Mouse (Mus musculus) CH12.LX (cell line): ENCODE measurements around the gene Olfr222. TPM values are rescaled to one million over a fixed set of nuclear protein-coding genes. Genes with fewer than 3 reads are reported as not detected.

Experiments
- DNase-seq: peaks from one replicate; pipeline ENCODE4 v3.0.0-alpha.2; 2013; ENCODE audit errors: extremely low read depth
- H3K27ac ChIP-seq: 2 replicates; pipeline ENCODE4 v1.5.1; 2012; ENCODE audit warnings: low read depth, mild to moderate bottlenecking, control low read depth, moderate library complexity; ENCODE audit not compliant: insufficient read depth
- H3K27me3 ChIP-seq: replicated peaks from 2 replicates; pipeline ENCODE3; 2012; ENCODE audit warnings: inconsistent platforms
- H3K36me3 ChIP-seq, 2 experiments: replicated peaks in 1 of 2; 2 replicates each; pipeline versions ENCODE3 to v1.6.1; 2012; ENCODE audit warnings: inconsistent platforms in 1 of 2, low read length in 1 of 2, mild to moderate bottlenecking in 1 of 2, mixed read lengths in 1 of 2, moderate library complexity in 1 of 2; ENCODE audit not compliant: control insufficient read depth in 1 of 2, insufficient read depth in 1 of 2
- H3K4me1 ChIP-seq, 2 experiments: 2 replicates each; pipeline ENCODE4 v1.6.1; 2012; ENCODE audit warnings: inconsistent platforms in 1 of 2, moderate library complexity in 1 of 2; ENCODE audit not compliant: insufficient read depth in 2 of 2, control insufficient read depth in 1 of 2
- H3K4me2 ChIP-seq: 2 replicates; pipeline ENCODE4 v1.6.1; 2012; ENCODE audit warnings: low read depth, mild to moderate bottlenecking, control low read depth; ENCODE audit not compliant: poor library complexity, insufficient read depth, severe bottlenecking
- H3K4me3 ChIP-seq, 3 experiments: fragments of 150-350 bp in 1 of 3; sonication (generic) in 1 of 3; replicated peaks in 1 of 3; 2 replicates each; pipeline versions ENCODE3 to v1.5.1; 2011 to 2012; ENCODE audit warnings: low read depth in 2 of 3, low read length in 2 of 3, mild to moderate bottlenecking in 2 of 3, moderate library complexity in 2 of 3, control low read depth in 1 of 3, improper control_type of control experiment in 1 of 3, inconsistent platforms in 1 of 3, mixed read lengths in 1 of 3; ENCODE audit not compliant: poor library complexity in 1 of 3
- H3K79me2 ChIP-seq: replicated peaks from 2 replicates; pipeline ENCODE4 v1.6.1; 2012; ENCODE audit warnings: mild to moderate bottlenecking, moderate library complexity; ENCODE audit not compliant: control insufficient read depth, poor library complexity, insufficient read depth, severe bottlenecking; ENCODE audit errors: extremely low read depth
- H3K9ac ChIP-seq: 2 replicates; pipeline ENCODE4 v1.6.1; 2012; ENCODE audit warnings: low read depth, mild to moderate bottlenecking, control low read depth, moderate library complexity; ENCODE audit not compliant: insufficient read depth
- H3K9me3 ChIP-seq: replicated peaks from 2 replicates; pipeline ENCODE3; 2012; ENCODE audit warnings: low read length, inconsistent platforms, mixed read lengths
- BHLHE40 ChIP-seq: IDR thresholded peaks from 2 replicates; pipeline ENCODE4 v1.6.1; 2011; ENCODE audit warnings: mild to moderate bottlenecking, low read depth, low read length, improper control_type of control experiment
- CHD1 ChIP-seq: IDR thresholded peaks from 2 replicates; pipeline ENCODE4 v1.6.1; 2012; ENCODE audit warnings: low read depth, low read length, improper control_type of control experiment, inconsistent platforms
- CTCF ChIP-seq, 2 experiments: IDR thresholded peaks in 1 of 2; conservative IDR thresholded peaks in 1 of 2; 2 replicates each; pipeline ENCODE4 v1.5.1; 2011 to 2012; ENCODE audit warnings: low read depth in 2 of 2, low read length in 2 of 2, improper control_type of control experiment in 1 of 2, inconsistent platforms in 1 of 2, mild to moderate bottlenecking in 1 of 2, moderate library complexity in 1 of 2
- E2F4 ChIP-seq: IDR thresholded peaks from 2 replicates; pipeline ENCODE4 v1.6.1; 2011; ENCODE audit warnings: low read depth, low read length, improper control_type of control experiment; ENCODE audit not compliant: insufficient replicate concordance
- EP300 ChIP-seq: IDR thresholded peaks from 2 replicates; pipeline ENCODE4 v1.6.1; 2011; ENCODE audit warnings: low read length, improper control_type of control experiment
- ETS1 ChIP-seq: conservative IDR thresholded peaks from 2 replicates; pipeline ENCODE4 v1.6.1; 2012; ENCODE audit warnings: low read depth, mild to moderate bottlenecking, inconsistent platforms, low read length, improper control_type of control experiment, moderate library complexity
- GABPA ChIP-seq: IDR thresholded peaks from 2 replicates; pipeline ENCODE4 v1.6.1; 2012; ENCODE audit warnings: low read depth, low read length, improper control_type of control experiment, inconsistent platforms; ENCODE audit not compliant: insufficient replicate concordance
- JUN ChIP-seq: IDR thresholded peaks from 2 replicates; pipeline ENCODE4 v1.6.1; 2011; ENCODE audit warnings: low read depth, mild to moderate bottlenecking, low read length, improper control_type of control experiment, moderate library complexity; ENCODE audit not compliant: insufficient read depth
- JUND ChIP-seq: conservative IDR thresholded peaks from 2 replicates; pipeline ENCODE4 v1.6.1; 2011; ENCODE audit warnings: low read depth, low read length, improper control_type of control experiment
- MAFK ChIP-seq: IDR thresholded peaks from 2 replicates; pipeline ENCODE4 v1.6.1; 2011; ENCODE audit warnings: low read length, improper control_type of control experiment; ENCODE audit not compliant: insufficient replicate concordance
- MAX ChIP-seq: IDR thresholded peaks from 2 replicates; pipeline ENCODE4 v1.6.1; 2011; ENCODE audit warnings: low read length, improper control_type of control experiment
- MAZ ChIP-seq: IDR thresholded peaks from 2 replicates; pipeline ENCODE4 v1.6.1; 2012; ENCODE audit warnings: low read depth, mild to moderate bottlenecking, inconsistent platforms, low read length, improper control_type of control experiment, moderate library complexity
- MXI1 ChIP-seq: IDR thresholded peaks from 2 replicates; pipeline ENCODE4 v1.6.1; 2011; ENCODE audit warnings: mild to moderate bottlenecking, low read depth, low read length, improper control_type of control experiment
- MYC ChIP-seq: IDR thresholded peaks from 2 replicates; pipeline ENCODE4 v1.6.1; 2011; ENCODE audit warnings: low read depth, mild to moderate bottlenecking, improper control_type of control experiment, low read length
- NRF1 ChIP-seq: IDR thresholded peaks from 2 replicates; pipeline ENCODE4 v1.6.1; 2014; ENCODE audit warnings: low read depth, mild to moderate bottlenecking, inconsistent platforms, low read length, improper control_type of control experiment, moderate library complexity
- PAX5 ChIP-seq: IDR thresholded peaks from 2 replicates; pipeline ENCODE4 v1.6.1; 2012; ENCODE audit warnings: low read length, inconsistent platforms, mixed read lengths
- POLR2A ChIP-seq: IDR thresholded peaks from 2 replicates; pipeline ENCODE4 v1.6.1; 2011; ENCODE audit warnings: low read depth, mild to moderate bottlenecking, improper control_type of control experiment, low read length
- POLR2AphosphoS2 ChIP-seq: IDR thresholded peaks from 2 replicates; pipeline ENCODE4 v1.6.1; 2011; ENCODE audit warnings: low read depth, low read length, improper control_type of control experiment
- SIN3A ChIP-seq: IDR thresholded peaks from 2 replicates; pipeline ENCODE4 v1.6.1; 2012; ENCODE audit warnings: low read length, improper control_type of control experiment, inconsistent platforms
- SMC3 ChIP-seq: IDR thresholded peaks from 2 replicates; pipeline ENCODE4 v1.6.1; 2011; ENCODE audit warnings: low read depth, low read length, improper control_type of control experiment
- TBP ChIP-seq: conservative IDR thresholded peaks from 2 replicates; pipeline ENCODE4 v1.6.1; 2011; ENCODE audit warnings: low read depth, low read length, improper control_type of control experiment
- USF1 ChIP-seq: IDR thresholded peaks from 2 replicates; pipeline ENCODE4 v1.6.1; 2014; ENCODE audit warnings: low read depth, mild to moderate bottlenecking, inconsistent platforms, low read length, improper control_type of control experiment
- USF2 ChIP-seq: conservative IDR thresholded peaks from 2 replicates; pipeline ENCODE4 v1.6.1; 2011; ENCODE audit warnings: low read depth, low read length, improper control_type of control experiment
- ZKSCAN1 ChIP-seq: IDR thresholded peaks from 2 replicates; pipeline ENCODE4 v1.6.1; 2012; ENCODE audit warnings: low read depth, inconsistent platforms, low read length, improper control_type of control experiment, borderline replicate concordance
- ZNF384 ChIP-seq: IDR thresholded peaks from 2 replicates; pipeline ENCODE4 v1.6.1; 2012; ENCODE audit warnings: low read depth, low read length, improper control_type of control experiment, inconsistent platforms
- dilution Hi-C: fragments of 300-500 bp; cut with MboI; formaldehyde crosslinking; loops from 2 replicates; pipeline ENCODE4 v1.14.3; 2020; ENCODE audit warnings: low sequenced_read_pairs; ENCODE audit not compliant: extremely low pct_unique_long_range_greater_than_20kb, extremely low pct_ligation_motif_present
- in situ Hi-C: fragments of 300-500 bp; cut with MboI; formaldehyde crosslinking; loops from 3 replicates; pipeline ENCODE4 v1.14.3; 2019; ENCODE audit warnings: low sequenced_read_pairs, low pct_ligation_motif_present, low pct_unique_long_range_greater_than_20kb, mixed read lengths
- polyA plus RNA-seq: library from polyadenylated mRNA; unstranded; fragments of >175 nt; gene quantifications from 2 replicates; pipeline ENCODE4 v1.2.1, GENCODE M21; 2012; ENCODE audit warnings: low read depth; ENCODE audit not compliant: insufficient read length
- total RNA-seq, 2 experiments: library from RNA; depleted of rRNA; stranded (reverse); fragments of 300-350 nt in 1 of 2; fragments of >200 nt in 1 of 2; gene quantifications; 2 replicates each; pipeline ENCODE4 v1.2.3; 2012 to 2014

Olfr222 gene
- total and polyA plus RNA-seq, 3 experiments = not detected

DNA sequence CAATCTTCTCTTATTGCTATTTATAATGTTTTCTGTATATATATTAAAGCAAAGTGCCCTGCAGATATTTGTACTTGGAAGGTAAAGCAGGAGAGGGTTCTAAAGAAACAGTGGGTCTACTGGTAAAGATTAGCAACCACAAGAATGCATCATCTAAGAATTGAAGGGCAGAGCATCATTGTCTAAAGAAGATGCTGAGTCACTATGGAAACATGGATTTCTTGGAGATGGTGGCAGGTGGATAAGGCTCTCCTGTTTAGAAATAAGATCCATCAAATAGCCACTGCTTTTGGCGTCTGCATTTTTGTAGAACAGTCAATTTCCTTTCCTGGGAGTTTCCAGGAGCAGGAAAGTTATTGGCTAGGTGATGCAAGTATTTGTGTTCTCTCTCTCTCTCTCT is 26.3 kb upstream of the Olfr222 start:
- no peak overlapping the region for H3K4me3 ChIP-seq
- H3K9ac ChIP-seq = no peak overlapping the region
- H3K4me1 ChIP-seq = no peaks in the 10 kb centered on the region
- H3K27ac ChIP-seq = no peak overlapping the region
- H3K4me2 ChIP-seq = no peak overlapping the region
- no peak for TF ChIP-seq PAX5
- TF ChIP-seq GABPA = no peak
- TF ChIP-seq POLR2AphosphoS2 = no peak
- no peak for TF ChIP-seq MAZ
- no peaks in the 10 kb centered on the region for H3K36me3 ChIP-seq
- in situ Hi-C loops = no loop called here
- H3K79me2 ChIP-seq = no peaks in the 10 kb centered on the region
- dilution Hi-C loops = loop anchor here (25.0 kb wide), 1 partner anchor 185 kb away; the partner anchor contains the start of gene Pld6
- peaks cover 82% of the 10 kb centered on the region for H3K27me3 ChIP-seq
- DNase-seq = no peak
- no peaks in the 10 kb centered on the region for H3K9me3 ChIP-seq

DNA sequence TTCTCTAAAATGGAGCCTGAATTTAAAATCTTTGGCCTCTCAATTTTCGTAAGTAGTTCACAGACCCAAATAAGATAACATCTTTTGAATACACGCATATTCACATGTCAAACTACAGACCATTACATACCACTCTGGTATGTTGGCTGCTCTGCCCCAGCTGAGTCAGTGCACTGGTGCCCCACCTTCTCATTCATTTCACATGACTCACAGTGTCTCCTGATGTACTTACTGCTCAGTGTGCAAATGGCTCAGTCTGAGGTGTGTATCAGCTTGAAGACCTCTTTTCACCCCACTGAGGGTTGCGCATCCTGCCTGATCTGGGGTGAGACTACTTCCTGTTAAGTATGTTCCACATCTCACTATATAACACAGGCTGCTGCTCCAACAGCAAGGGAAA is 24.8 kb upstream of the Olfr222 start:
- Histone ChIP-seq H3K4me1 (no peaks in the 10 kb centered on the region), H3K79me2 (no peaks in the 10 kb centered on the region), H3K27me3 (peaks cover 87% of the 10 kb centered on the region), H3K9me3 (no peaks in the 10 kb centered on the region), H3K9ac (no peak overlapping the region), H3K4me2 (no peak overlapping the region), H3K4me3 (no peak overlapping the region), H3K27ac (no peak overlapping the region), H3K36me3 (no peaks in the 10 kb centered on the region)
- DNase-seq = no peak
- in situ Hi-C loops = no loop called here
- no peak for TF ChIP-seq MAFK
- TF ChIP-seq ETS1 = no peak
- TF ChIP-seq TBP = no peak
- no peak for TF ChIP-seq PAX5
- TF ChIP-seq E2F4 = no peak
- TF ChIP-seq ZNF384 = no peak
- TF ChIP-seq BHLHE40 = no peak
- no peak for TF ChIP-seq EP300
- no peak for TF ChIP-seq NRF1
- dilution Hi-C loops = loop anchor here (25.0 kb wide), 1 partner anchor 186 kb away; the partner anchor contains the start of gene Pld6

- DNase-seq = no peak
- H3K27me3 ChIP-seq = peaks cover 91% of the 10 kb centered on the region
- H3K4me1 ChIP-seq = peaks cover 0 to 4% of the 10 kb centered on the region in 2 experiments; a peak in 1 of 4 replicates
- TF ChIP-seq ZKSCAN1 = no peak
- no peak for TF ChIP-seq USF1
- TF ChIP-seq SIN3A = no peak
- TF ChIP-seq BHLHE40 = no peak
- TF ChIP-seq PAX5 = no peak
- TF ChIP-seq ETS1 = no peak
- no peak for TF ChIP-seq JUN
- no peak for TF ChIP-seq JUND
- TF ChIP-seq NRF1 = no peak
- no peak for TF ChIP-seq MYC
- no peak for TF ChIP-seq MAX
- no peak for TF ChIP-seq USF2
- no peak for TF ChIP-seq EP300
- no peak for TF ChIP-seq SMC3
- no peak for TF ChIP-seq CHD1
- no peak for TF ChIP-seq POLR2A
- no peak for TF ChIP-seq CTCF (conservative IDR thresholded peaks at IDR 0.05 in 1 of 2, IDR thresholded peaks at IDR 0.05 in 1 of 2; ENCODE audit: low read depth in 2 of 2, low read length in 2 of 2)
- no peak for TF ChIP-seq MXI1
- dilution Hi-C loops (no loop called here), in situ Hi-C loops (no loop called here)
- no peaks in the 10 kb centered on the region for H3K36me3 ChIP-seq
- no peak overlapping the region for H3K4me2 ChIP-seq
- H3K9me3 ChIP-seq = no peaks in the 10 kb centered on the region
- no peaks in the 10 kb centered on the region for H3K79me2 ChIP-seq
- no peak overlapping the region for H3K4me3 ChIP-seq
- no peak overlapping the region for H3K27ac ChIP-seq
- H3K9ac ChIP-seq = no peak overlapping the region
Observed at GRCm38 (mm10) chr11:59599211-59599610, 23.2 kb upstream of the Olfr222 start.
